Mouse (Mus musculus) hindbrain, embryonic 13.5 days (tissue): ENCODE measurements at regions not wholly inside any gene's neighbourhood (a gene's known extent, or its start where the extent isn't known, plus 50 kb on each side); places are given as distances from the start of the nearest gene placed in this dataset.

Experiments
- ATAC-seq: fragments of 200-750 bp; cut with Nextera tagmentation; 2 replicates; pipeline ENCODE4 v1.8.0; 2017; ENCODE audit warnings: moderate TSS enrichment; ENCODE audit not compliant: low FRiP score
- H3K27ac ChIP-seq: fragments of 300-500 bp; sonication (generic); 2 replicates; pipeline ENCODE4 v1.5.1; 2015; ENCODE audit warnings: inconsistent platforms, mild to moderate bottlenecking, moderate library complexity
- H3K27me3 ChIP-seq: fragments of 300-500 bp; sonication (generic); 2 replicates; pipeline ENCODE4 v1.6.1; 2015; ENCODE audit warnings: mild to moderate bottlenecking, inconsistent platforms
- H3K36me3 ChIP-seq: fragments of 300-500 bp; sonication (generic); 2 replicates; pipeline ENCODE4 v1.6.1; 2015; ENCODE audit warnings: mild to moderate bottlenecking, inconsistent platforms
- H3K4me1 ChIP-seq: fragments of 300-500 bp; sonication (generic); replicated peaks from 2 replicates; pipeline ENCODE4 v1.6.1; 2015; ENCODE audit warnings: inconsistent platforms
- H3K4me2 ChIP-seq: fragments of 300-500 bp; sonication (generic); 2 replicates; pipeline ENCODE4 v1.6.1; 2015; ENCODE audit warnings: inconsistent platforms, mild to moderate bottlenecking, moderate library complexity
- H3K4me3 ChIP-seq: fragments of 300-500 bp; sonication (generic); 2 replicates; pipeline ENCODE4 v1.5.1; 2015; ENCODE audit warnings: mild to moderate bottlenecking, inconsistent platforms
- H3K9ac ChIP-seq: fragments of 300-500 bp; sonication (generic); 2 replicates; pipeline ENCODE4 v1.6.1; 2015; ENCODE audit warnings: mild to moderate bottlenecking, inconsistent platforms
- H3K9me3 ChIP-seq: fragments of 300-500 bp; sonication (generic); 2 replicates; pipeline ENCODE4 v1.6.1; 2016; ENCODE audit warnings: inconsistent platforms
- WGBS: fragments of 180-500 bp; shearing (Covaris S2); methylation state at CpG from one replicate; pipeline ENCODE4 v1.1.7; 2015; 5-methylcytosine and 5-hydroxymethylcytosine counted together

DNA sequence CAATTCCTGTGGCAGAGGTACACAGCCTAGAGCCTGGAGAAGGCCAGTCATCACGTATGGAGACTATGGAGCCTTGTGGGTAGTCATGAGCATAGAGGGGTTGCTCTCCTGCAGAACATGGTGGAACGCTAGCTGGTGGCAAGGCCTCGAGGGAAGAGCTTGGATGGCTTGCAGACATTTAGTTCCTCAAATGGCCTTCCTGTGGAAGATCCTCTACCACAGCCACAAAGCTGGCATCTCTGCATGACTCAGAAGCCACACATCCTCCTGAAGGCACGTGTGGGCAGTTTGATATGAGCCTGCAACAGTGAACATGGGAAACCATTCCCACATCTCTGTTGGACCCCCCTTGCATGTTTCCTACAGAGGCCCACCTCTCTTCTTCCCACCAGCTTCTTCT, 547.9 kb upstream of the Lrrc6 start:
- Histone ChIP-seq H3K4me1 (no peaks in the 10 kb centered on the region), H3K9me3 (no peaks in the 10 kb centered on the region), H3K27ac (no peak overlapping the region), H3K36me3 (no peaks in the 10 kb centered on the region), H3K4me3 (no peak overlapping the region), H3K9ac (no peak overlapping the region), H3K4me2 (no peak overlapping the region), H3K27me3 (no peaks in the 10 kb centered on the region)
- ATAC-seq: no peak
- WGBS: 87% methylated on average over 4 of the region's 4 CpGs

DNA sequence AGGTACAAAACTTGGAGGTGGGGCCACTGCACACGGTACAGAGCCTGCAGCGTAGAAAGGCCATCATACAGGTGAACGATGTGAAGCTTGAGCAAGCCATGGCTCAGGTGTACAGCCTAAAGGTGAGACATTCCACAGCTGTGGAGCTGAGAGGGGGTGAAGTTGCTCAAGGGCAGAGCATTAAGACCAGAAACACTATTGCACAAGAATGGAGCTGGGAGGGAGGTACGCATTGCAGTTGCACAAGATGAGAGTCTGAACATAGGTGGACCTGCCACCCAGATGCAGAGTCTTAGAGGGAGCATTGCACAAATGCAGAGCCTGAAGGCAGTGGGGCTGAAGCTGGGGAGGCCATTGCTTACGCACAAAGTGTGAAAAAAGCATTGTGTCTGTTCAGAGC, 547.4 kb upstream of the Lrrc6 start:
- Histone ChIP-seq H3K9ac (no peak overlapping the region), H3K4me3 (no peak overlapping the region), H3K27me3 (no peaks in the 10 kb centered on the region), H3K27ac (no peak overlapping the region), H3K4me1 (no peaks in the 10 kb centered on the region), H3K36me3 (no peaks in the 10 kb centered on the region), H3K9me3 (no peaks in the 10 kb centered on the region), H3K4me2 (no peak overlapping the region)
- 95% methylated on average over 5 of the region's 5 CpGs for WGBS
- no peak for ATAC-seq

DNA sequence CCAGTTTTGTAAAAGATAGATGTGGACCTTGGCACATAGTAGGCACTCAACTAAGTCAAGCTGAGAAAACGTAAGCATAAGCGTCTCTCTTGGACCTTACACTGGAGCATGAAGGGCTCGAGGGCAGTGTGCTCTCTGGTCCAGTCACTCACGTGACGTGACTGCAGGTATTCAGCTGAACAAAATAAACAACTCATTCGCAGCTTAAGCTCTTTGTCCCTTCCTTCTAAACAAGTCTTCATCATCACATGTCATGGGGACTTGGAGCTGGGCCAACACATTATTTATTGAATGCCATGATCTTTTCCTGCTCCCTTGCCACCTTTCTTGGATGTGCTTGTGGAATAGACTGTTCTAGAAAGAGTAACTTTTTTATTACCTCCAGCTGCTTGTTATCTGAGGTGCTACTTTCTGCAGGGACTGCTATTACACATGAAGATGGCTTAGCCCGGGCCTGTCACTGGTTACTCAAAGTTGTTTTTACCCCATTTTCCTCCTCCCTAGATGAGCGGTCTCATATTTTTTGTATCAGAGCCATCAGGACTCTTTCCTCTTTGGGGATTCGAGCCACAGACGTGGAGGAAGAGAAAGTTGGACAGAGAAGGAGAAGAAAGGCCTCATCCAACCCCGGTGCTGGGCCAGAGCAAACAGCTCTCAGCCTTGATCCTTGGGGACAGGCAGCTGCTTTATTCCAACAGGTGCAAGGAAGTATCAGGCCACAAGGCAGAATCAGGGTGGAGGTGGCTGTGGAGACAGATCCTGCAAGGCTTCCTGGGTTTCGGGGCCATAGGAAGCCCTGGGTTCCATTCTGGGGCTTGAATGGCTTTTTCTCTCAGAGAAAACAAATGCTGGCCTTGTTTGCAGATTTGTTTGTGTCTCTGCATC, 545.5 kb upstream of the Lrrc6 start:
- no peak for ATAC-seq
- H3K9ac ChIP-seq: no peak overlapping the region
- 83% methylated on average over 12 of the region's 12 CpGs for WGBS
- H3K4me3 ChIP-seq: no peak overlapping the region
- no peaks in the 10 kb centered on the region for H3K9me3 ChIP-seq
- no peak overlapping the region for H3K27ac ChIP-seq
- H3K4me2 ChIP-seq: no peak overlapping the region
- no peaks in the 10 kb centered on the region for H3K36me3 ChIP-seq
- no peaks in the 10 kb centered on the region for H3K27me3 ChIP-seq
- H3K4me1 ChIP-seq: no peaks in the 10 kb centered on the region

DNA sequence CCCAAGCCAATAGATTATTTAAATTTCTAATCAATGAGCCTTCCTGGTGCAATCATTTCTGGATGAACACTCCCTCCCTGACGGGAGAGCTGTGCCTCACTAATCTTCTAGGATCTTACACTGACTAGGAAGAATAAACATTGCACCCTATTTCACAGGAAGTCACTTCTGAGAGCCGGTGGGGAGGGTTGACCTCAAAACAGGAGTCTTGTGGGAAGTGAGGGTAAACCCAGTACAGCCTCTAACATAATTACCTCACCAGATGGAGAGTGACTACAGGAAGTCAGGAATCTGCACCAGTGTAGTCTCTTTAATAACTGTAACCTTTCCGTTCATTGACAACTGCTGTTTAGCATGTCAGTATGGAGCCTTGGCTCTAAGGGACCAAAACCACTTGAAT, 544.6 kb upstream of the Lrrc6 start:
- Histone ChIP-seq H3K4me3 (no peak overlapping the region), H3K27ac (no peak overlapping the region), H3K27me3 (no peaks in the 10 kb centered on the region), H3K9me3 (no peaks in the 10 kb centered on the region), H3K9ac (no peak overlapping the region), H3K36me3 (no peaks in the 10 kb centered on the region), H3K4me1 (peaks cover 1% of the 10 kb centered on the region; the same call in 1 of the 2 replicates), H3K4me2 (no peak overlapping the region)
- no peak for ATAC-seq
- 57% methylated on average over 3 of the region's 3 CpGs for WGBS

DNA sequence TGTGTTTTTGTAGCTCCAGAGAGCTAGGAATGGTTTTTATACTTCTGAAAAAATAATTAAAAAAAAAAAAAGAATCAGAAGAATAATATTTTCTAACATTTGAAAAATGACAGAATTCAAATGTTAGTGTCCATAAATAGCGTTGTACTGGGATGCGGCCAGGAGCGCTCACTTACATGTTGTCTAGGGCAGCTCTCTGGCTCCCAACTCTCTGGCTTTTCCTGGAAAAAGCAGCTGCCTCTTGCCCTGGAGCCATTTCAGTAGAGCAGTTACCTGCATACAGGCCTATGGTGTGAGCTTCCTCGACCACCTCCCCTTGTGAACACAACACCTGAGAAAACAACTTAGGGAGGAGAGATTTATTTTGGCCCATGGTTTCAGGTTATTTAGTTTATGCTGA, 544.1 kb upstream of the Lrrc6 start:
- no peaks in the 10 kb centered on the region for H3K27me3 ChIP-seq
- H3K27ac ChIP-seq: no peak overlapping the region
- 89% methylated on average over 4 of the region's 4 CpGs for WGBS
- no peaks in the 10 kb centered on the region for H3K9me3 ChIP-seq
- peaks cover 6% of the 10 kb centered on the region; the same call in 1 of the 2 replicates for H3K4me1 ChIP-seq
- no peak overlapping the region for H3K9ac ChIP-seq
- H3K4me2 ChIP-seq: no peak overlapping the region
- no peak for ATAC-seq
- H3K36me3 ChIP-seq: no peaks in the 10 kb centered on the region
- H3K4me3 ChIP-seq: no peak overlapping the region

DNA sequence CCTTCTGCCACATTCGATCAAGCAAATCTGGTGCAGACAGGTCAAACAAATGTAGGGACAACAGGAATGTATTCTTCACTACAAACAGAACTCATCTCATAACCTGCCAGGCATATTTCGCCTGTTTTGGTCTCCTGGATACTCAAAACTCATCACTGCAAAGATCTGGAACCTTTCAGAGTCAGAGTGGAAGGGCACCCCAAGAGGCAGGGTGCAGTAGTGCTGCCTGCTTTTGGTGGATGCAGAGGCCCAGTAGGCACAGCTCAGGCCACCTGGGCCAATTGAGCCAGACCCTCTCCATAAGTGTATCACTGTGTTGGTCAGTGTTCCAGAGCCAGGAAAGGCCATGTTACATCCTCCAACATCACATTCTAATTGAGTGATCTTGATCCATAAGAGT, 541.4 kb upstream of the Lrrc6 start:
- Histone ChIP-seq H3K27ac (no peak overlapping the region), H3K4me2 (no peak overlapping the region), H3K36me3 (no peaks in the 10 kb centered on the region), H3K27me3 (no peaks in the 10 kb centered on the region), H3K9me3 (no peaks in the 10 kb centered on the region), H3K4me3 (no peak overlapping the region), H3K9ac (no peak overlapping the region), H3K4me1 (peaks cover 13% of the 10 kb centered on the region)
- no peak for ATAC-seq
- WGBS: 86% methylated on average over 2 of the region's 2 CpGs

DNA sequence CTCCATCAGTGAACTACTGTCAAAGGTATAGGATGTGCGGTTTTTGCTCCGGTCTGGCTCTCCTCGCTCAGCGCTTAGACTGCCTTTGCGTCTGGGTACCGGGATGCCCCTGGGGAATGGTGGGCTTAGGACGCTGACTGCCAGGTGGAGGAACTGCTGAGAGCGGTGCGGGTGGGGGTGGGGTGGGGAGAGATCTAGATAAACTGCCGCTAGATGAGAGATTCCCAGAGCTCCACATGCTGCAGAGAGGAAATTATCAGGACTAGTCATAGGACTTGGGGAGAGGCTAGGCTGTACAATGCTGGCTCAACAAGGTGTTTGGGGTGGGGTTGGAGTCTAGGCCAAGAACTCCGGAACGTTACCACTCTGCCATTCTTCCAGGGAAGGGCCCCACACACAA, 539.5 kb upstream of the Lrrc6 start:
- 61% methylated on average over 12 of the region's 12 CpGs for WGBS
- Histone ChIP-seq H3K36me3 (no peaks in the 10 kb centered on the region), H3K4me3 (no peak overlapping the region), H3K27ac (no peak overlapping the region), H3K4me1 (peaks cover 13% of the 10 kb centered on the region), H3K4me2 (peak overlapping the region; percentile 59; the same call in 1 of the 2 replicates), H3K9me3 (no peaks in the 10 kb centered on the region), H3K9ac (no peak overlapping the region), H3K27me3 (no peaks in the 10 kb centered on the region)
- ATAC-seq: no peak

DNA sequence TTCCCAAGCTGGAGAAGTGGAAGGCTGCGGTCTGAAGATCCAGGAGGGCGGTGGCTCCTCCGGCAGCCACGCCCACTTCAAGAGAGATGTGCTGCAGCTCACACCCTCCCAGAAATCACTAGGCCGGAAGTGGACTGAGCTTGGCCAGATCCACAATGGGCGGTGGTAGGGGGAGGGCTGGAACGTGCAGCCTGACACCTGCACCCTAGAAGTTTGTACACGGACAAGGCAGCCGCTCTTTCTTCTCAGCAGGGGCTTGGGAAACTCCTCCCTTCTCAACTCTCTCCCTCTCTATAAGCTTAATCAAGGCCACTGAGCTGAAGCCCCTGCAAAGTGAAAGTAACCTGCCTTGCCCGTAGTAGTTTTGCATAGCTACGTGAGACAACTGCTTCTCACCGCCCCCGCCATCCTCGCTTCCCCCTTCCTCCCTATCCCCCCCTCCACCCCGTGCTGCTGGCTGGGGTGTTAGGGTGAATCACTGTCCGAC, 538.8 kb upstream of the Lrrc6 start:
- ATAC-seq: peak; percentile 70
- H3K4me1 ChIP-seq: peaks cover 13% of the 10 kb centered on the region
- peak overlapping the region; percentile 58 for H3K9ac ChIP-seq
- H3K9me3 ChIP-seq: no peaks in the 10 kb centered on the region
- peak overlapping the region; percentile 59 for H3K4me2 ChIP-seq
- H3K4me3 ChIP-seq: peak overlapping the region; percentile 38
- no peaks in the 10 kb centered on the region for H3K27me3 ChIP-seq
- no peaks in the 10 kb centered on the region for H3K36me3 ChIP-seq
- 4% methylated on average over 16 of the region's 16 CpGs for WGBS
- H3K27ac ChIP-seq: no peak overlapping the region

DNA sequence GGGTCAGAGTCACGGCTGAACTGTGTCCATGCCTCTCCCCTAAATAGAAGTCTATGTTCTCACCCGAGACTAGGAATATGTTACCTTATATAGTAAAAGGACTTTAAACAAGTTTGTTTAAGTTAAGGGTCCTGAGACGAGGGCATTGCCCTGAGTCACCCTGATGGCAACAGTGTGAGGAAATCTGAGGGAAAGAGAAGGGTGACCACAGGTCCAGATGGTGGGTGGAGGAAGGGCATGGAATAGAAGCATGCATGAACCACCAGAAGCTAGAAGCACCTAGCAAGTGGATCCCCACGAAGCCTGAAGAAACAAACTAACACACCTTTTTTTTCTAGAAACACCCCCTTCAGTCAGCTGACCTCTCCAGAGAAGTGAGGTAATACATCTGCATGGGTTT, 536.9 kb upstream of the Lrrc6 start:
- WGBS: 87% methylated on average over 4 of the region's 4 CpGs
- no peaks in the 10 kb centered on the region for H3K9me3 ChIP-seq
- no peak overlapping the region for H3K27ac ChIP-seq
- H3K4me1 ChIP-seq: peaks cover 13% of the 10 kb centered on the region
- no peak overlapping the region for H3K4me2 ChIP-seq
- H3K36me3 ChIP-seq: no peaks in the 10 kb centered on the region
- H3K9ac ChIP-seq: no peak overlapping the region
- no peak for ATAC-seq
- no peaks in the 10 kb centered on the region for H3K27me3 ChIP-seq
- no peak overlapping the region for H3K4me3 ChIP-seq

DNA sequence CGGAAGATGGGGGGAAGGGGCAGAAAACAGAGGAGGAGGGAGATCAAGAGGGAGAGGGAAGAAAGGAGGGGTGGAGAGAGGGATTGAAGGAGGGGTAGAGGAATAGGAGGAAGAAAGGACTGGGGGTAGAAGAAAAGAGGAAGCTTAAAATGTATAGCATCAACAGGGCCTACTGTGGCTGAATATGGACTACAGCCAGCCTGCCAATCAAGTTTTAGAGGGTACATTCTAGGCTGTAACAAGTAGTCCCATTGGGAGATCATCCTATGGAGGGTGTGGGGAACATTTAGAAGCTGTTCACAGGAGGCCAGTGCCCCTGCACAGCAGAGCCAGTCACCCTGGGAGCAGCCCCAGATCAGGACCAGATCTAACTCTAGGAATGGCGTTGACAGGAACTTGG, 535.6 kb upstream of the Lrrc6 start:
- Histone ChIP-seq H3K36me3 (no peaks in the 10 kb centered on the region), H3K4me2 (no peak overlapping the region)
- ATAC-seq: no peak

DNA sequence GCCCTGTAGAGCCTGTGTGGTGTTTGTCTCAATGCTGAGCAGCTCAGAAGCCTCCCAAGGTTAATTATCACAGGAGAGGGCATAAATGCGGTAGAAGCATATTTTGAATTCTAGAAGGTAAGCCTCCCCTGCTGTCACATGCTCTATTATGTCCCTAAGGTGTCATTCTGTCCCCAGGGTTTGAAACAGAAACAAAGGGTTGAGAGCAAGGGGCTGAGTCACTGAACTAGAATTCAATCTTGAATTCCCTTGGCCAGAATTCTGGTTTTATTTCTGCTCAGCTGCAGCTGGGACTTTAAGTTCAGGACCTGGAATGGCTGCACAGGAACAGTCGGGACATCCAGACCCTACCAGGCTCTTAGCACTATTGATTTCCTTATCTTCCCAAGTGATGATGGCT, 533.2 kb upstream of the Lrrc6 start:
- no peak overlapping the region for H3K4me2 ChIP-seq
- 74% methylated on average over 2 of the region's 2 CpGs for WGBS
- ATAC-seq: no peak
- H3K4me3 ChIP-seq: no peak overlapping the region
- H3K27me3 ChIP-seq: no peaks in the 10 kb centered on the region
- H3K36me3 ChIP-seq: no peaks in the 10 kb centered on the region
- H3K4me1 ChIP-seq: no peaks in the 10 kb centered on the region
- H3K9me3 ChIP-seq: no peaks in the 10 kb centered on the region
- no peak overlapping the region for H3K27ac ChIP-seq
- H3K9ac ChIP-seq: no peak overlapping the region

More for the DNA sequence above, 535.6 kb upstream of the Lrrc6 start:
- Histone ChIP-seq H3K9me3 (no peaks in the 10 kb centered on the region), H3K4me1 (peaks cover 13% of the 10 kb centered on the region), H3K9ac (no peak overlapping the region), H3K27me3 (no peaks in the 10 kb centered on the region), H3K4me3 (no peak overlapping the region), H3K27ac (no peak overlapping the region)
- WGBS: 87% methylated on average over 2 of the region's 2 CpGs

DNA sequence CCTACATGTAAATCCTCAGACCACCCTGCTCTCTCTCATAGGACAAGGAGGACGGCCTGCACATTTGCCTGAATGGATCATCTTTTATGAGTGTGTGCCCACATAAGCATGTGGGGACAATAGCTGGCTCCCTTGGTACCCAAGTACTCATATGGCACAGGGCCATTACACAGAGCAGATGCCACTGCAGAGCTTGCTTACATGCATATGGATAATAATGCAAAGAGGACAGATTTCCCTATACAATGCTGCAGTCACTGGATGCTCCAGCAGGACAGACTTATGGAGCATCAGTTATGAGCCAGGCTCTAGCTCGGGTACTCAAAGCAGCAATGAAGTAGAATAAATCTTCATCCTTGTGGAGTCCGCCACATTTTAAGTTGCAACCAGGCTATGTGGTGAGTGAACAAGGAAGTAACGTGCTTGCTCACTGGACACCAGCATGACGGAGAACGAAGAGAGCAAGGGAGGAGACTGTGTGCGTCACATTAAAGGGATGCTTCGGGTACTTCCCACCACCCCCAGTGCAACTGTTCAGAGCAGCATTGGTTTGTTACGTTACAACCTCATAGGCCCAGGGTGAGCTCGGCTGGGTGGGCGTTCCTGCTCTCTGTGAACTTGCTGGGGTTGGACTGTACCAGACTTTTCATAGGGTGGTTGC, 531.3 kb upstream of the Lrrc6 start:
- no peak overlapping the region for H3K4me2 ChIP-seq
- ATAC-seq: no peak
- no peak overlapping the region for H3K9ac ChIP-seq
- H3K4me3 ChIP-seq: no peak overlapping the region
- WGBS: 84% methylated on average over 11 of the region's 11 CpGs
- H3K36me3 ChIP-seq: no peaks in the 10 kb centered on the region
- H3K9me3 ChIP-seq: no peaks in the 10 kb centered on the region
- no peaks in the 10 kb centered on the region for H3K4me1 ChIP-seq
- no peaks in the 10 kb centered on the region for H3K27me3 ChIP-seq
- H3K27ac ChIP-seq: no peak overlapping the region

DNA sequence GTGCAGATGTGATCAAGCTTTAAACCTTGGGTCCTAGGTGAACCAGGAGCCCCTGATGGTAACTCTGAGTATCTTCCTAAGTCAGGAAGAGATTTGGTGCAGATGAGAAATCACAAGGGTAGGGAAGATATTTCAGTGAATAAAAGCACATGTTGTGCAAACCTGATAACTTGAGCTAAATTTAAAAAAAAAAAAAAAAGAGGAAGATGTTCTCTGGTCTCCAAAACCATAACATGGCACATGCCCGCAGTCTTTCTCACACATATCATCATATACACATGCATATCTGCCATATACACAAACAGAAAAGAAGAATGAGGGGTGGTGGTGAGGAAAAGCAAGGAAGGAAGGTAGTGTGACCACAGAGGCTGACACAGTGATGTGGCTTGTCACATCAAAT, 530.3 kb upstream of the Lrrc6 start:
- ATAC-seq: no peak
- 80% methylated on average over 1 of the region's 1 CpGs for whole genome bisulfite sequencing
- Histone ChIP-seq H3K9me3 (no peaks in the 10 kb centered on the region), H3K27ac (no peak overlapping the region), H3K4me1 (no peaks in the 10 kb centered on the region), H3K36me3 (no peaks in the 10 kb centered on the region), H3K27me3 (no peaks in the 10 kb centered on the region), H3K9ac (no peak overlapping the region), H3K4me2 (no peak overlapping the region), H3K4me3 (no peak overlapping the region)
